Mouse (Mus musculus) forebrain, embryonic 15.5 days (tissue): ENCODE data around the gene Cdh1. TPM values are rescaled to one million over a fixed set of nuclear protein-coding genes. Genes with fewer than 3 reads are reported as not detected.
"Not testable (repeated sequence)": the region's sequence is repeated elsewhere in the genome, so short reads cannot be mapped to it uniquely, and the experiment has no call there.

ENCODE experiments used
- ATAC-seq: fragments of 200-750 bp; cut with Nextera tagmentation; replicated peaks from 2 replicates; pipeline ENCODE4 v1.8.0; 2017; ENCODE audit warnings: mild to moderate bottlenecking, moderate TSS enrichment, moderate library complexity
- H3K27ac ChIP-seq: fragments of 300-500 bp; sonication (generic); replicated peaks from 2 replicates; pipeline ENCODE4 v1.5.1; 2015; ENCODE audit warnings: mild to moderate bottlenecking, inconsistent platforms
- H3K27me3 ChIP-seq: fragments of 300-500 bp; sonication (generic); 2 replicates; pipeline ENCODE4 v1.6.1; 2015; ENCODE audit warnings: inconsistent platforms
- H3K36me3 ChIP-seq: fragments of 300-500 bp; sonication (generic); 2 replicates; pipeline ENCODE4 v1.6.1; 2015; ENCODE audit warnings: mild to moderate bottlenecking, inconsistent platforms
- H3K4me1 ChIP-seq: fragments of 300-500 bp; sonication (generic); 2 replicates; pipeline ENCODE4 v1.6.1; 2015; ENCODE audit warnings: inconsistent platforms
- H3K4me2 ChIP-seq: fragments of 300-500 bp; sonication (generic); replicated peaks from 2 replicates; pipeline ENCODE4 v1.6.1; 2015; ENCODE audit warnings: mild to moderate bottlenecking, inconsistent platforms
- H3K4me3 ChIP-seq: fragments of 300-500 bp; sonication (generic); 2 replicates; pipeline ENCODE4 v1.5.1; 2015; ENCODE audit warnings: mild to moderate bottlenecking, inconsistent platforms
- H3K9ac ChIP-seq: fragments of 300-500 bp; sonication (generic); replicated peaks from 2 replicates; pipeline ENCODE4 v1.6.1; 2015; ENCODE audit warnings: mild to moderate bottlenecking, inconsistent platforms
- H3K9me3 ChIP-seq: fragments of 300-500 bp; sonication (generic); 2 replicates; pipeline ENCODE4 v1.6.1; 2016; ENCODE audit warnings: inconsistent platforms
- WGBS: fragments of 180-500 bp; shearing (Covaris S2); methylation state at CpG from one replicate; pipeline ENCODE4 v1.1.7; 2015; ENCODE audit warnings: mixed read lengths; 5-methylcytosine and 5-hydroxymethylcytosine counted together
- polyA plus RNA-seq: library from polyadenylated mRNA; unstranded; fragments of >200 nt; fragmentation: Nextera tagmentation; extraction: Ambion mirVana; gene quantifications from 2 replicates; pipeline ENCODE4 v1.2.1, GENCODE M21; 2015

The Cdh1 gene
- polyA plus RNA-seq, 1 experiment from 2014 or later, result 1.2 TPM

- Histone ChIP-seq H3K27me3 (no peaks in the 10 kb centered on the region), H3K4me1 (no peaks in the 10 kb centered on the region), H3K36me3 (no peaks in the 10 kb centered on the region), H3K4me2 (no peak overlapping the region), H3K9ac (no peak overlapping the region), H3K4me3 (no peak overlapping the region), H3K9me3 (no peaks in the 10 kb centered on the region), H3K27ac (no peak overlapping the region)
- ATAC-seq, result no peak
- 95% methylated on average over 4 of the region's 4 CpGs for WGBS
These were observed 28.9 kb upstream of the Cdh1 start for GRCm38 (mm10) chr8:106574283-106574682.

- Histone ChIP-seq H3K4me3 (no peak overlapping the region), H3K4me2 (no peak overlapping the region), H3K9ac (no peak overlapping the region), H3K4me1 (no peaks in the 10 kb centered on the region), H3K9me3 (no peaks in the 10 kb centered on the region), H3K27ac (no peak overlapping the region), H3K36me3 (no peaks in the 10 kb centered on the region), H3K27me3 (no peaks in the 10 kb centered on the region)
- no peak for ATAC-seq
- 65% methylated on average over 6 of the region's 6 CpGs for WGBS
These were observed 26.1 kb upstream of the Cdh1 start for GRCm38 (mm10) chr8:106576849-106577555.

- Histone ChIP-seq H3K27ac (no peak overlapping the region), H3K9me3 (no peaks in the 10 kb centered on the region), H3K27me3 (no peaks in the 10 kb centered on the region), H3K9ac (no peak overlapping the region), H3K36me3 (no peaks in the 10 kb centered on the region), H3K4me2 (no peak overlapping the region), H3K4me3 (no peak overlapping the region), H3K4me1 (no peaks in the 10 kb centered on the region)
- no peak for ATAC-seq
- 75% methylated on average over 2 of the region's 2 CpGs for WGBS
These were observed 23.6 kb upstream of the Cdh1 start for GRCm38 (mm10) chr8:106579510-106579909.

- H3K9me3 ChIP-seq, result no peaks in the 10 kb centered on the region
- H3K4me1 ChIP-seq, result no peaks in the 10 kb centered on the region
- ATAC-seq, result no peak
- H3K27me3 ChIP-seq, result no peaks in the 10 kb centered on the region
- no peaks in the 10 kb centered on the region for H3K36me3 ChIP-seq
- WGBS, result 76% methylated on average over 6 of the region's 6 CpGs
- H3K4me3 ChIP-seq, result no peak overlapping the region
- no peak overlapping the region for H3K4me2 ChIP-seq
- no peak overlapping the region for H3K9ac ChIP-seq
- H3K27ac ChIP-seq, result no peak overlapping the region
These were observed 21.6 kb upstream of the Cdh1 start for GRCm38 (mm10) chr8:106581344-106582088.

GRCm38 (mm10) chr8:106584942-106585670 lies 18.0 kb upstream of the Cdh1 start:
- Histone ChIP-seq H3K4me1 (no peaks in the 10 kb centered on the region), H3K9me3 (no peaks in the 10 kb centered on the region), H3K4me2 (no peak overlapping the region), H3K9ac (no peak overlapping the region), H3K36me3 (no peaks in the 10 kb centered on the region), H3K27me3 (no peaks in the 10 kb centered on the region), H3K27ac (no peak overlapping the region), H3K4me3 (no peak overlapping the region)
- ATAC-seq, result no peak
- 78% methylated on average over 11 of the region's 11 CpGs for WGBS

GRCm38 (mm10) chr8:106585671-106586037 lies 17.5 kb upstream of the Cdh1 start:
- Histone ChIP-seq H3K4me2 (no peak overlapping the region), H3K36me3 (no peaks in the 10 kb centered on the region), H3K4me1 (no peaks in the 10 kb centered on the region), H3K9me3 (no peaks in the 10 kb centered on the region), H3K4me3 (no peak overlapping the region), H3K27me3 (no peaks in the 10 kb centered on the region), H3K27ac (no peak overlapping the region), H3K9ac (no peak overlapping the region)
- no peak for ATAC-seq
- 95% methylated on average over 3 of the region's 3 CpGs for WGBS

GRCm38 (mm10) chr8:106586896-106587295 lies 16.3 kb upstream of the Cdh1 start:
- no peaks in the 10 kb centered on the region for H3K9me3 ChIP-seq
- no peak overlapping the region for H3K4me2 ChIP-seq
- no peaks in the 10 kb centered on the region for H3K27me3 ChIP-seq
- no peak for ATAC-seq
- H3K4me3 ChIP-seq, result no peak overlapping the region
- H3K36me3 ChIP-seq, result no peaks in the 10 kb centered on the region
- H3K27ac ChIP-seq, result no peak overlapping the region
- WGBS, result 81% methylated on average over 8 of the region's 8 CpGs
- H3K9ac ChIP-seq, result no peak overlapping the region
- H3K4me1 ChIP-seq, result no peaks in the 10 kb centered on the region

GRCm38 (mm10) chr8:106588443-106589431 lies 14.4 kb upstream of the Cdh1 start:
- Histone ChIP-seq H3K36me3 (no peaks in the 10 kb centered on the region), H3K4me1 (no peaks in the 10 kb centered on the region), H3K4me3 (no peak overlapping the region), H3K27ac (no peak overlapping the region), H3K27me3 (no peaks in the 10 kb centered on the region), H3K9ac (no peak overlapping the region), H3K4me2 (no peak overlapping the region), H3K9me3 (no peaks in the 10 kb centered on the region)
- 75% methylated on average over 3 of the region's 3 CpGs for WGBS
- ATAC-seq, result no peak

GRCm38 (mm10) chr8:106592458-106592857 lies 10.7 kb upstream of the Cdh1 start:
- ATAC-seq, result no peak
- H3K4me3 ChIP-seq, result no peak overlapping the region

GRCm38 (mm10) chr8:106595623-106596022 lies 7.5 kb upstream of the Cdh1 start:
- ATAC-seq, H3K36me3 ChIP-seq, H3K27me3 ChIP-seq, H3K4me1 ChIP-seq, H3K27ac ChIP-seq, H3K4me3 ChIP-seq, H3K9me3 ChIP-seq, H3K4me2 ChIP-seq, H3K9ac ChIP-seq: not testable (repeated sequence)
- 97% methylated on average over 3 of the region's 3 CpGs for WGBS

More at GRCm38 (mm10) chr8:106592458-106592857, 10.7 kb upstream of the Cdh1 start:
- no peaks in the 10 kb centered on the region for H3K4me1 ChIP-seq
- H3K27ac ChIP-seq, result no peak overlapping the region
- no peaks in the 10 kb centered on the region for H3K36me3 ChIP-seq
- H3K9me3 ChIP-seq, result no peaks in the 10 kb centered on the region
- H3K4me2 ChIP-seq, result no peak overlapping the region
- H3K9ac ChIP-seq, result no peak overlapping the region
- WGBS, result 65% methylated on average over 2 of the region's 3 CpGs
- H3K27me3 ChIP-seq, result no peaks in the 10 kb centered on the region

- WGBS, result over 99% methylated on average over 5 of the region's 5 CpGs
- ATAC-seq, result no peak
- no peak overlapping the region for H3K4me2 ChIP-seq
- H3K9me3 ChIP-seq, result no peaks in the 10 kb centered on the region
- peaks cover 3% of the 10 kb centered on the region; the same call in 1 of the 2 replicates for H3K27me3 ChIP-seq
- H3K36me3 ChIP-seq, result no peaks in the 10 kb centered on the region
- H3K9ac ChIP-seq, result no peak overlapping the region
- H3K4me1 ChIP-seq, result no peaks in the 10 kb centered on the region
- no peak overlapping the region for H3K27ac ChIP-seq
- H3K4me3 ChIP-seq, result no peak overlapping the region
These were observed 6.1 kb upstream of the Cdh1 start for GRCm38 (mm10) chr8:106597067-106597466.
